Mouse (Mus musculus): ENCODE measurements around the gene Coro1b. TPM values are rescaled to one million over a fixed set of nuclear protein-coding genes. Genes with fewer than 3 reads are reported as not detected.

Gene Coro1b
- polyA plus RNA-seq, 1 experiment from 2014 or later = 124 TPM

- no peaks in the 10 kb centered on the region for H3K36me3 ChIP-seq (ENCODE audit: control insufficient read depth, insufficient read depth, low read length)
- DNase-seq (ENCODE audit: low spot score) (no peak), ATAC-seq (ENCODE audit: insufficient number of reproducible peaks, low FRiP score, low TSS enrichment, low read depth) (no peak)
- no peak overlapping the region for H3K4me2 ChIP-seq (ENCODE audit: low read depth, severe bottlenecking)
- H3K27me3 ChIP-seq (ENCODE audit: control insufficient read depth, insufficient read depth, low read length) = peaks cover 22% of the 10 kb centered on the region
- 53% methylated on average over 3 of the region's 3 CpGs for WGBS
- no peak overlapping the region for H3K4me3 ChIP-seq (ENCODE audit: low read depth, low read length)
- H3K9me3 ChIP-seq (ENCODE audit: control insufficient read depth, low read length) = no peaks in the 10 kb centered on the region
- peaks cover 22% of the 10 kb centered on the region for H3K4me1 ChIP-seq (ENCODE audit: control insufficient read depth, insufficient read depth, low read length)
- H3K27ac ChIP-seq (replicated peaks; ENCODE audit: low read depth, low read length) = no peak overlapping the region
- H3K9ac ChIP-seq (ENCODE audit: low read length) = no peak overlapping the region
Measured at GRCm38 (mm10) chr19:4103792-4104191, 44.6 kb upstream of the Coro1b start.

GRCm38 (mm10) chr19:4104675-4105194, 43.7 kb upstream of the Coro1b start:
- no peaks in the 10 kb centered on the region for H3K36me3 ChIP-seq (ENCODE audit: control insufficient read depth, insufficient read depth, low read length)
- no peaks in the 10 kb centered on the region for H3K9me3 ChIP-seq (ENCODE audit: control insufficient read depth, low read length)
- no peak overlapping the region for H3K27ac ChIP-seq (replicated peaks; ENCODE audit: low read depth, low read length)
- 88% methylated on average over 16 of the region's 16 CpGs for WGBS
- DNase-seq (ENCODE audit: low spot score) (no peak), ATAC-seq (ENCODE audit: insufficient number of reproducible peaks, low FRiP score, low TSS enrichment, low read depth) (no peak)
- H3K4me1 ChIP-seq (ENCODE audit: control insufficient read depth, insufficient read depth, low read length) = peaks cover 14% of the 10 kb centered on the region
- no peak overlapping the region for H3K4me2 ChIP-seq (ENCODE audit: low read depth, severe bottlenecking)
- no peak overlapping the region for H3K4me3 ChIP-seq (ENCODE audit: low read depth, low read length)
- H3K27me3 ChIP-seq (ENCODE audit: control insufficient read depth, insufficient read depth, low read length) = peaks cover 21% of the 10 kb centered on the region
- no peak overlapping the region for H3K9ac ChIP-seq (ENCODE audit: low read length)

GRCm38 (mm10) chr19:4106654-4107053, 41.8 kb upstream of the Coro1b start:
- Histone ChIP-seq H3K36me3 (ENCODE audit: control insufficient read depth, insufficient read depth, low read length) (no peaks in the 10 kb centered on the region), H3K27me3 (ENCODE audit: control insufficient read depth, insufficient read depth, low read length) (peaks cover 6% of the 10 kb centered on the region), H3K9ac (ENCODE audit: low read length) (no peak overlapping the region), H3K4me3 (ENCODE audit: low read depth, low read length) (no peak overlapping the region), H3K4me2 (ENCODE audit: low read depth, severe bottlenecking) (no peak overlapping the region), H3K27ac (replicated peaks; ENCODE audit: low read depth, low read length) (no peak overlapping the region), H3K9me3 (ENCODE audit: control insufficient read depth, low read length) (no peaks in the 10 kb centered on the region), H3K4me1 (ENCODE audit: control insufficient read depth, insufficient read depth, low read length) (peaks cover 3% of the 10 kb centered on the region; the same call in 1 of the 2 replicates)
- DNase-seq (ENCODE audit: low spot score) (no peak), ATAC-seq (ENCODE audit: insufficient number of reproducible peaks, low FRiP score, low TSS enrichment, low read depth) (no peak)
- WGBS = 93% methylated on average over 14 of the region's 14 CpGs

GRCm38 (mm10) chr19:4108535-4108934, 39.9 kb upstream of the Coro1b start:
- Histone ChIP-seq H3K4me3 (ENCODE audit: low read depth, low read length) (no peak overlapping the region), H3K36me3 (ENCODE audit: control insufficient read depth, insufficient read depth, low read length) (peaks cover 8% of the 10 kb centered on the region; the same call in 1 of the 2 replicates), H3K4me2 (ENCODE audit: low read depth, severe bottlenecking) (no peak overlapping the region), H3K27me3 (ENCODE audit: control insufficient read depth, insufficient read depth, low read length) (no peaks in the 10 kb centered on the region), H3K9ac (ENCODE audit: low read length) (no peak overlapping the region), H3K4me1 (ENCODE audit: control insufficient read depth, insufficient read depth, low read length) (peaks cover 7% of the 10 kb centered on the region), H3K27ac (replicated peaks; ENCODE audit: low read depth, low read length) (no peak overlapping the region), H3K9me3 (ENCODE audit: control insufficient read depth, low read length) (no peaks in the 10 kb centered on the region)
- WGBS = 88% methylated on average over 9 of the region's 9 CpGs
- DNase-seq (ENCODE audit: low spot score) = no peak
- ATAC-seq (ENCODE audit: insufficient number of reproducible peaks, low FRiP score, low TSS enrichment, low read depth) = no peak

GRCm38 (mm10) chr19:4112063-4112960, 36.1 kb upstream of the Coro1b start:
- Histone ChIP-seq H3K4me2 (ENCODE audit: low read depth, severe bottlenecking) (no peak overlapping the region), H3K27ac (replicated peaks; ENCODE audit: low read depth, low read length) (no peak overlapping the region), H3K9ac (ENCODE audit: low read length) (no peak overlapping the region), H3K36me3 (ENCODE audit: control insufficient read depth, insufficient read depth, low read length) (peaks cover 15% of the 10 kb centered on the region; the same call in 1 of the 2 replicates), H3K4me3 (ENCODE audit: low read depth, low read length) (no peak overlapping the region), H3K27me3 (ENCODE audit: control insufficient read depth, insufficient read depth, low read length) (no peaks in the 10 kb centered on the region), H3K4me1 (ENCODE audit: control insufficient read depth, insufficient read depth, low read length) (peaks cover 12% of the 10 kb centered on the region), H3K9me3 (ENCODE audit: control insufficient read depth, low read length) (no peaks in the 10 kb centered on the region)
- 94% methylated on average over 26 of the region's 26 CpGs for WGBS
- no peak for DNase-seq (ENCODE audit: low spot score)
- ATAC-seq (ENCODE audit: insufficient number of reproducible peaks, low FRiP score, low TSS enrichment, low read depth) = no peak

GRCm38 (mm10) chr19:4113186-4113805, 35.1 kb upstream of the Coro1b start:
- H3K9ac ChIP-seq (ENCODE audit: low read length) = no peak overlapping the region
- H3K9me3 ChIP-seq (ENCODE audit: control insufficient read depth, low read length) = no peaks in the 10 kb centered on the region
- peaks cover 12% of the 10 kb centered on the region for H3K4me1 ChIP-seq (ENCODE audit: control insufficient read depth, insufficient read depth, low read length)
- peak overlapping the region; percentile 45; the same call in 1 of the 2 replicates for H3K27ac ChIP-seq (replicated peaks; ENCODE audit: low read depth, low read length)
- peak overlapping the region; percentile 10; the same call in 1 of the 2 replicates for H3K4me2 ChIP-seq (ENCODE audit: low read depth, severe bottlenecking)
- H3K36me3 ChIP-seq (ENCODE audit: control insufficient read depth, insufficient read depth, low read length) = peaks cover 17% of the 10 kb centered on the region; the same call in 1 of the 2 replicates
- H3K4me3 ChIP-seq (ENCODE audit: low read depth, low read length) = no peak overlapping the region
- no peaks in the 10 kb centered on the region for H3K27me3 ChIP-seq (ENCODE audit: control insufficient read depth, insufficient read depth, low read length)
- no peak for ATAC-seq (ENCODE audit: insufficient number of reproducible peaks, low FRiP score, low TSS enrichment, low read depth)
- WGBS = 78% methylated on average over 13 of the region's 13 CpGs
- DNase-seq (ENCODE audit: low spot score) = no peak

- H3K9ac ChIP-seq (ENCODE audit: low read length) = no peak overlapping the region
- peak overlapping the region; percentile 45; the same call in 1 of the 2 replicates for H3K27ac ChIP-seq (replicated peaks; ENCODE audit: low read depth, low read length)
Measured at GRCm38 (mm10) chr19:4113806-4114230, 34.6 kb upstream of the Coro1b start.

GRCm38 (mm10) chr19:4114551-4114950, 33.9 kb upstream of the Coro1b start:
- 86% methylated on average over 10 of the region's 10 CpGs for WGBS
- Histone ChIP-seq H3K4me1 (ENCODE audit: control insufficient read depth, insufficient read depth, low read length) (peaks cover 12% of the 10 kb centered on the region), H3K27me3 (ENCODE audit: control insufficient read depth, insufficient read depth, low read length) (no peaks in the 10 kb centered on the region), H3K36me3 (ENCODE audit: control insufficient read depth, insufficient read depth, low read length) (peaks cover 17% of the 10 kb centered on the region; the same call in 1 of the 2 replicates), H3K4me2 (ENCODE audit: low read depth, severe bottlenecking) (no peak overlapping the region), H3K9ac (ENCODE audit: low read length) (no peak overlapping the region), H3K4me3 (ENCODE audit: low read depth, low read length) (no peak overlapping the region), H3K27ac (replicated peaks; ENCODE audit: low read depth, low read length) (no peak overlapping the region), H3K9me3 (ENCODE audit: control insufficient read depth, low read length) (no peaks in the 10 kb centered on the region)
- ATAC-seq (ENCODE audit: insufficient number of reproducible peaks, low FRiP score, low TSS enrichment, low read depth) (no peak), DNase-seq (ENCODE audit: low spot score) (no peak)

More at GRCm38 (mm10) chr19:4113806-4114230, 34.6 kb upstream of the Coro1b start:
- peak overlapping the region; percentile 10; the same call in 1 of the 2 replicates for H3K4me2 ChIP-seq (ENCODE audit: low read depth, severe bottlenecking)
- ATAC-seq (ENCODE audit: insufficient number of reproducible peaks, low FRiP score, low TSS enrichment, low read depth) (no peak), DNase-seq (ENCODE audit: low spot score) (no peak)
- H3K36me3 ChIP-seq (ENCODE audit: control insufficient read depth, insufficient read depth, low read length) = peaks cover 17% of the 10 kb centered on the region; the same call in 1 of the 2 replicates
- peaks cover 12% of the 10 kb centered on the region for H3K4me1 ChIP-seq (ENCODE audit: control insufficient read depth, insufficient read depth, low read length)
- H3K9me3 ChIP-seq (ENCODE audit: control insufficient read depth, low read length) = no peaks in the 10 kb centered on the region
- H3K27me3 ChIP-seq (ENCODE audit: control insufficient read depth, insufficient read depth, low read length) = no peaks in the 10 kb centered on the region
- no peak overlapping the region for H3K4me3 ChIP-seq (ENCODE audit: low read depth, low read length)
- 35% methylated on average over 5 of the region's 5 CpGs for WGBS
